Mouse (Mus musculus) cerebellum, postnatal 10 days (tissue): ENCODE measurements around the gene Gnl3l.

Experiments used
- DNase-seq, 2 experiments: peaks; one replicate each; pipeline ENCODE4 v3.0.0; 2021; ENCODE audit warnings: mixed read lengths in 2 of 2

Gene Gnl3l

GRCm38 (mm10) chrX:150956522-150957300 is 60.4 kb downstream of the Gnl3l start:
- peak; percentile 73 to 75 for DNase-seq

- no peak for DNase-seq
Measured at GRCm38 (mm10) chrX:150956016-150956415, 61.1 kb downstream of the Gnl3l start.

- DNase-seq, result no peak
Measured at GRCm38 (mm10) chrX:150955441-150955840, 61.7 kb downstream of the Gnl3l start.

- no peak for DNase-seq
Measured at GRCm38 (mm10) chrX:150954721-150955120, 62.4 kb downstream of the Gnl3l start.
